Mouse (Mus musculus): ENCODE measurements around the gene Prdm10.

GRCm38 (mm10) chr9:31260219-31260618, 20.1 kb upstream of the Prdm10 start:
- TF ChIP-seq EP300 (optimal IDR thresholded peaks at IDR 0.05) (no peak), CTCF (IDR thresholded peaks at IDR 0.05; ENCODE audit: low read depth) (no peak)
